Mouse (Mus musculus): ENCODE results near the gene Dhrs7c.

- TF ChIP-seq POLR2A (IDR thresholded peaks at IDR 0.05; ENCODE audit: control insufficient read depth in 1 of 2, insufficient read depth in 1 of 2, low read depth in 1 of 2, low read length in 2 of 2, poor library complexity in 1 of 2), result no peak
- TF ChIP-seq ZKSCAN1 (IDR thresholded peaks at IDR 0.05; ENCODE audit: low read depth, low read length), result no peak
- TF ChIP-seq MAFK (IDR thresholded peaks at IDR 0.05; ENCODE audit: borderline replicate concordance, low read depth, low read length), result no peak
- no peak for TF ChIP-seq TAL1 (IDR thresholded peaks at IDR 0.05; ENCODE audit: low read length)
- TF ChIP-seq POLR2AphosphoS2 (IDR thresholded peaks at IDR 0.05; ENCODE audit: low read length), result no peak
- TF ChIP-seq HCFC1 (IDR thresholded peaks at IDR 0.05; ENCODE audit: low read depth, low read length), result no peak
Observed at GRCm38 (mm10) chr11:67805538-67805937, 7.6 kb downstream of the Dhrs7c start.

Measured in MEL (cell line).